8 mouse cellular contexts compared by ENCODE assay signal in genomic region chr11:102089088-102089808, GRCm38 (mm10). TPM values are rescaled to one million over a fixed set of nuclear protein-coding genes. Genes with fewer than 3 reads are reported as not detected.
DNase-seq lines count a peak whose midpoint lies in the region; ATAC-seq lines count a peak whose summit lies in the region.

No protein-coding gene starts in this region.

- peak; percentile 46 for ATAC-seq in inflammation-experienced regulatory T-cells, adult 6 months

- H3K27ac ChIP-seq in midbrain, embryonic 10.5 days (replicated peaks), result peak overlapping the region; percentile 96

- peak overlapping the region; percentile 69 for H3K4me3 ChIP-seq in midbrain, embryonic 10.5 days

- under 1% methylated on average over 20 of the region's 20 CpGs for WGBS in midbrain, embryonic 10.5 days

- H3K36me3 ChIP-seq in midbrain, embryonic 10.5 days, result peaks cover 9% of the 10 kb centered on the region

- H3K4me1 ChIP-seq in midbrain, embryonic 10.5 days, result peaks cover 57% of the 10 kb centered on the region

- no peaks in the 10 kb centered on the region for H3K9me3 ChIP-seq in midbrain, embryonic 10.5 days (replicated peaks)

- peak; percentile 7 for DNase-seq in thymus, postnatal 14 days
- no peak for DNase-seq in thymus, postnatal 10 days (ENCODE audit: low spot score in 2 of 2)
- peak; percentile 70 to 85 for DNase-seq in cerebellum, postnatal 25 days
- DNase-seq in frontal cortex, postnatal 25 days (ENCODE audit: low spot score in 2 of 2), result peak; percentile 61 to 70
- DNase-seq in left cerebral cortex, postnatal 4 days, result peak; percentile 69
- DNase-seq in midbrain, embryonic 10.5 days (ENCODE audit: low spot score), result peak; percentile 84
- DNase-seq in spleen, adult 12 weeks (ENCODE audit: low spot score), result peak; percentile 73

- 0 out of 2 replicates have a peak, but pooled peaks cover 4% of the 10 kb centered on the region for H3K27me3 ChIP-seq in midbrain, embryonic 10.5 days (ENCODE audit: low read depth, poor library complexity, severe bottlenecking)

- intact Hi-C loops in left cerebral cortex, postnatal 4 days (cut with DNase I), result no loop called here

RNA-seq across cellular contexts. Expression of gene Mpp2, which starts 0.9 kb away (rescaled TPM):
- polyA plus RNA-seq in inflammation-experienced regulatory T-cells, adult 6 months (2017; shearing (Covaris generic)), result 1 to 10 TPM; 1.8 to 6.9 (median 3.5) TPM
- total RNA-seq in left cerebral cortex, postnatal 4 days (2021), result 10 to 100 TPM; 39.1 to 45.0 TPM
- 15.5 and 18.7 TPM in 2 replicates for polyA plus RNA-seq in midbrain, embryonic 10.5 days (2016; fragmentation: Nextera tagmentation; extraction: Ambion mirVana)

RNA-seq across cellular contexts. Expression of gene Ppy, which starts 11.9 kb away (rescaled TPM):
- not detected for polyA plus RNA-seq in inflammation-experienced regulatory T-cells, adult 6 months (2017; shearing (Covaris generic))
- total RNA-seq in left cerebral cortex, postnatal 4 days (2021), result not detected
- polyA plus RNA-seq in midbrain, embryonic 10.5 days (2016; fragmentation: Nextera tagmentation; extraction: Ambion mirVana), result not detected in 2 replicates

RNA-seq across cellular contexts. Expression of gene Pyy, which starts 18.4 kb away (rescaled TPM):
- not detected for polyA plus RNA-seq in inflammation-experienced regulatory T-cells, adult 6 months (2017; shearing (Covaris generic))
- total RNA-seq in left cerebral cortex, postnatal 4 days (2021), result not detected
- not detected in 2 replicates for polyA plus RNA-seq in midbrain, embryonic 10.5 days (2016; fragmentation: Nextera tagmentation; extraction: Ambion mirVana)

RNA-seq across cellular contexts. Expression of gene Cd300lg, which starts 47.9 kb away (rescaled TPM):
- under 1 TPM in 1 of 3 experiments, not detected in 2; 0.14 TPM for polyA plus RNA-seq in inflammation-experienced regulatory T-cells, adult 6 months (2017; shearing (Covaris generic))
- total RNA-seq in left cerebral cortex, postnatal 4 days (2021), result not detected
- 0.20 and 0.25 TPM in 2 replicates for polyA plus RNA-seq in midbrain, embryonic 10.5 days (2016; fragmentation: Nextera tagmentation; extraction: Ambion mirVana)

RNA-seq across cellular contexts. Expression of gene Nags, which starts 56.1 kb away (rescaled TPM):
- polyA plus RNA-seq in inflammation-experienced regulatory T-cells, adult 6 months (2017; shearing (Covaris generic)), result under 1 TPM in 1 of 3 experiments, not detected in 2; 0.28 TPM
- total RNA-seq in left cerebral cortex, postnatal 4 days (2021), result under 1 TPM in 1 of 2 experiments, not detected in 1; 0.16 TPM
- polyA plus RNA-seq in midbrain, embryonic 10.5 days (2016; fragmentation: Nextera tagmentation; extraction: Ambion mirVana), result 0.10 TPM in 1 of 2 replicates, not detected in the other

Comparison
In these comparisons a context has a peak if more than half of its experiments do, and no peak if none do; other contexts are left out.
1. DNase-seq: peak in thymus, postnatal 14 days (single experiment), cerebellum, postnatal 25 days (2 of 2), frontal cortex, postnatal 25 days (2 of 2), left cerebral cortex, postnatal 4 days (single experiment), midbrain, embryonic 10.5 days (single experiment) and spleen, adult 12 weeks (single experiment); none in thymus, postnatal 10 days (0 of 2).